Mouse (Mus musculus): ENCODE data around the gene Car15.

Gene Car15

DNA sequence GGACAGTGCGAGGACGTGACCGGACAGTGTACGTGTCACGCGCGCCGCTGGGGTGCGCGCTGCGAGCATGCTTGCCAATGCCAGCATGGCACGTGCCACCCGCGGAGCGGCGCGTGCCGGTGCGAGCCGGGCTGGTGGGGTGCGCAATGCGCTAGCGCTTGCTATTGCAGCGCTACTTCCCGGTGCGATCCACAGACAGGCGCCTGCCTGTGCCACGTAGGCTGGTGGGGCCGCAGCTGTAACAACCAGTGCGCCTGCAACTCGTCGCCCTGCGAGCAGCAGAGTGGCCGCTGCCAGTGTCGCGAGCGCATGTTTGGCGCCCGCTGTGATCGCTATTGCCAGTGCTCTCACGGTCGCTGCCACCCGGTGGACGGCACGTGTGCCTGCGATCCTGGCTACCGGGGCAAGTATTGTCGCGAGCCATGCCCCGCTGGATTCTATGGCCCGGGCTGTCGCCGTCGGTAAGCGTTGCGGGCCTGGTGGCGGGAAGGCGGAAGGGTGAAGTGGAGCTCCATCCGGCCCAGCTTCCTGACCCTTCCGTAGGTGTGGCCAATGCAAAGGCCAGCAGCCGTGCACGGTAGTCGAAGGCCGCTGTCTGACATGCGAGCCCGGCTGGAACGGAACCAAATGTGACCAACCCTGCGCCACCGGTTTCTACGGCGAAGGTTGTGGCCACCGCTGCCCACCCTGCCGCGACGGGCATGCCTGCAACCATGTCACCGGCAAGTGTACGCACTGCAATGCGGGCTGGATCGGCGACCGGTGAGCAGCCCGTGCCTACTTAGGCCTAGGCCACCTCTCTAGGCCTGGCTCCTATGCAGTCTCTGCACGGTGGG, 35.1 kb downstream of the Car15 start:
- in situ Hi-C loops (cut with MseI, MboI): no loop called here

DNA sequence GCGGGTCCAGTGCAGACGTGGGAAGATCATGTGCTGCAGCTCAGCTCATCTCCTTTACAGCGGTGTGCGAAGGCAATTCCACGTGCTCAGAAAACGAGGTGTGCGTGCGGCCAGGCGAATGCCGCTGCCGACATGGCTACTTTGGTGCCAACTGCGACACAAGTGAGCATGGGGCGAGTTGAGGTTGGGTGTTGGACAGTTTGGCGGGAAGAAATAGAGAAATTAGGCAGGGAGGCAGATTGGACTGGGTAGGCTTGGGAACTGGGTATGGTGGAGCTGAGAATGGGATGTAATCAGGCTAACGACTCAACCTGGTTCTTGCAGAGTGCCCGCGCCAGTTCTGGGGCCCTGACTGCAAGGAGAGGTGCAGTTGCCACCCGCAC, 35.7 kb downstream of the Car15 start:
- in situ Hi-C loops (cut with MseI, MboI): no loop called here

DNA sequence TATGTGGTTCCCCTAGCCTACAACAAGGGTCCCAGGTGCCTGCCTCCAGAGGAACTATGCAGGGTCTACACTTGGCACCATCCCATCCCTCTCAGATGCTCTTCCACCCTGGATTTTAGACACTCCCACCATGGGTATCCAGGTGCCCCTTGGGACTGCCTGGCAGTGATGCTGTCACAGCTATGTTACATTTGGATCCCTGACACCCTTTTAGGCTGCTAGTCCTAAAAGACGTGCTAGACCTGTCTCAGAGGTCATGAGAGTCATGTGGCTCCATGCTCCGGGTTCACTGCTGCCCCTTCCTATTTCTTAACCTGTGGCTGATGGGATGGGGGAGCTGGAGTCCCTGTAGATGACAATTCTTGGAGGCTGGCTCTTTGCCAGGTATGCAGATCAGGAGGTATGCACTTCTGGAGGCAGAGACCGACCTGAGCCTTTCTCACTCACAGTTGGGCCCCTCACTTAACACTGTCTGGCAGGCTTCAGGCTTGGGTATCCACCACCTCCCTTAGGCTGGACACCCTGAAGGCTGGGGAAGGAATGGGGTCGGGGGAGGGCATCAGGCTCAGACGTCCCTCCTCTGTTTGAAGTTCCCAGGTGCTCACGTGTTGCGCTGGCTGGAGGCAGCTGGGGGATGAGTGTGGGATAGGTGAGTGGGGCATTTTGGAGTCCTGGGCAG, 36.2 kb downstream of the Car15 start:
- in situ Hi-C loops (cut with MseI, MboI): no loop called here

DNA sequence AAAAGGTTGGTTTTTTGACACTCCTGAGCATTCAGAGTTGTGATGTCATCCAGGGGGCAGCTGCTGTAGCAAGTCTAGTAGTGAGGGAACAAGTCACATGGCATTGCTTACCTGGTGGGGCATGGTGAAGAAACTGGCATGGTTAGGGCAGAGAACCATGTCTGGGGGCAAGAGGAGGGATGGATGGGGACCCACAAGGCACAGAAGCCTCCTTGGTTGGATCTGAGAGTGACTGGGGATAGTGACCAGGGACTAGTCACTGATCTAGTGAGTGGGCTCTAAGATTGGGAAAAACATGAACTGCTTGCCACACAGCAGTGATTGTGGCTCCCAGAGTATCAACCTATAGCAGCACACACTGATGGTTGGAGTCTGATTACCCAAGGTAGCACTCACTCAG, 38.6 kb downstream of the Car15 start:
- in situ Hi-C loops (cut with MseI, MboI): no loop called here

DNA sequence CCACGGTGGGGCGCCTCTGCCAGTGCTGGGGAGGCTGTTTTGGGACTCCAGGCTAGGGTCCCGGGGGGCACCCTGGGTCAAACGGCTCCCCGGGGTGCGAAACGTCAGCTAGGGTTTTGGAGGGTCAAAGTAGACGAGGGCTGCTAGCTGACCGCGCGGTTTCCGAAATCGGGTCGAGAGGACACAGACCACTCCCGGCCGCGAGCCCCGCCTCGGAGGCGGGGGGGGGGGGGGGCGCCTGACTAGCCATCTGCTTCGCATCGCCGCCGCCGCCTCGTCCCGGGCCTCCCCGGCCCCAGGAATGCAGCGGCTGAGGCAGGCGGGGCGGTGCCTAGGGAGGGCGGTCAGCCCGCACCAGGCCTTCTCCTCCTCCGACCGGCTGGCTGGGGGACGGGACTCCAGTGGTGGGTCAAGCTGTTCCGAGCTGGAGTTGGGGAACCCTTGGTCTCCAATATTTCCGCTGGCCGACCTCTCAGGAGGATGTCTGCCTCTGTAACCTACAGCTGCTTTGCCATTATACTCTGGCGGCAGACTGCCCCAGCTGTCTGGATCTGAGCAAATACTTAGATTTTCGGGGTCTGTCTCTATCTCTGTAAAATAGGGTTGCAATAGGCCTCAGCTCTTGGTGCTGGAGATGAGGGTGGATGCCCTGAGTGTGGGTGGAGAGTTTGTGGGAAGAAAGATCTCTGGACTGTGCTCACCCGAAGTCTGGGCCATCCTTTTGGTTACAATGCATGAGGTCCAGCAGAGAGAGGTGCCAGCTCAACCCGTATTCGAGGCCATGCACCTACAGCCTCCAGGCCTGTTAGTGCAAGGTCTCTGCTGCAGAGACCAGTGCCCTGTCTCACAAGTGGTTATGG, 39.6 kb downstream of the Car15 start:
- in situ Hi-C loops (cut with MseI, MboI): no loop called here

DNA sequence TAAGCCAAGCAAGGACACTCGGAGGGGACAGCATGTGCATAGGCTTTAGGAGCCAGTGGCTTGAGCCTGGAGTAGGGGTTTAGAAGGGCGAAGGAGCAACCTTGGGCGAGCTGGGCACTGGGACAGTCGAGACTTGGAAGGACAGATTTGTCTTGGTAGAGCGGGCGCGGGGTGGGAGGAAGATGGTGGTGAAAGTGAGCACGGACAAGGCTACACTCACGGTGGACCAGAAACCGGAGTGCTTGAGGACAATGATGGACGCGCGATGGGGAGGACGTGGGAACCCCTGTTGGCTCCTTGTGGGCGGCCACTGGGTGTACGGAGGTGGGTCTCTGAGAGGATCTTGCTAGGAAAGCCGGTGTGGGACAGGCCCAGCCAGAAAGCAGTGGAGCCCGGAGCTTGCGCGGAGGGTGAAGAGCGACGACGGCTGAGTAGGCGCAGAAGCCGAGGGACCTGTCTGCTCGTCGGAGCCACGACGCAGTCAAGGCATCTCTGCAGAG, 40.3 kb downstream of the Car15 start:
- in situ Hi-C loops (cut with MseI, MboI): no loop called here

DNA sequence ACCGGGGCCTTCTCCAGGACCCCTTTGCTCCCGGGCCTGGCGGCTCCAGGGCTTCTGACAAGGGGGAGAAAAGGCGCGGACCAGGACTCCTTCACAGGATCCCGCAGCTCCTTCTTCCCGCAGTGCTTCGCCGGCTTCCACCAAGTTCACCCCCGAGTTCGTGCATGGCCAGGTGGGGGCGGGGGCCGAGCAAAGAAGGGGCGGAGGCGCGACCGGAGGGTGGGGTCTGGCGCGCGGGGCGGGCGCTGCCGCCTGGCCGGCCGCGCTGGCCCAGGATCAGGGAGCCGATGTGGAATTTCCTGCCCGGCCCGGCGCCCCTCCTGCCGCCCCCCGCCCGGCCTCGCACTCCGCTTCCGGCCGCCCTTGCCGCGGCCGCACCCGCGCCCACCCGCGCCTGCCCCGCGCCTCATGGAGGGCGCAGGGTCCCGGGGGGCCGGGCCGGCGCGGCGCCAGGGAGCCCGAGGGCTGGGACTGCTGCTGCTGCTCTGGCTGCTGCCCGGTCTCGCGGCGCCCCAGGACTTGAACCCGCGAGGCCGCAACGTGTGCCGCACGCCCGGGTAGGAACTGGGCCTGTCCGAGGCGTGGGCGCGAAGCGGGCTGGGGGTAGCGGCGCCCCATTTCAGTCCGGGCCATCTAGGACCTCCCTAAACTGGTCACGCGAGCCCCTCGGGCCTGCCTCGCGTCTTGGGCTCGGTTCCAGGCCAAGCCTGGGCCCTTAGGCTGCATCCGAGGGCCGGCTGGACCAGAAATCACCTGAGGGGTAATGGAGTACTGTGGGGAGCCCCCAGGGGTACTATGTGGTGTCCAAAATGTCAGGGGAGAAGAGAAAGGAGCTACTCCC, 41.0 kb downstream of the Car15 start, which contains the start of gene Scarf2:
Scarf2 (plus strand) TSS at position 312 of the 841 bp plus-strand sequence.
- in situ Hi-C loops (cut with MseI, MboI): no loop called here

DNA sequence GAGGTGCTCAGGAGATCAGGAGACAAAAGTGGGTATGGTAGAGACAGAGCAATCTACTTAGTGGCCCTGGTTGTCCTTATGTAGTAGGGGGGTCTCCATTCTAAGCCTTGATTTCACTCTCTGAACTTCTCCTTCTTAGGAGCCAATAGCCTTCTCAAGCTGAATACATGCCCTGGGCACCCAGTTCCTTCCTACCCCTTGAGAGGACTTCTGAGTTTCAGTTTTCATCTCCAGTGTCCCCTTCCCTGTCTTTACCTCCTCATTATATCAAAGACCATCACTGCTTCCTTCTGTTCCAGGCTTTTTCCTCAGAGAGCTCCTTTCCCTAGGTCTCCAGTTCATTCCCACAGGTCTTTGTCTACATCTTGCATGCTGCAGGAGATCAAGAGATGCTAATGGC, 41.6 kb downstream of the Car15 start:
- in situ Hi-C loops (cut with MseI, MboI): no loop called here

DNA sequence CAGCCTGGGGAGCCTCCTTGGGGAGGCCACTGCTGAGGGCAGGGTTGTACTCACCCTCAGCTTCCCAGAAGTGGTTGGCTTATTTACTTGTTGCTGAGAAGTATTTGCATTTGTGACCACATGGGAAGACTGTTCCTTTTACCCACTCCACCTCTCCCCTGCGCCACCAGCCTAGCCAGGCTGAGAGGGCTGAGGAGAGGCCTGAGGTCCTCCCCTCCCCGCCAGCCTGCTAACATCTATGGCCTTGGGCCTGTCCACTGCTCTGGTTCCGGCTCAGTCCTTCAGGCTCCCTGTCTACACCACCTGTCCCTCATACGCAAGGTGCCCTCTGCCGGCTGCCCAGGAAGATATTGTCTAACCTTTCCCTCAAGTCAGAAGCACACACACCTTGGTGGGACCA, 42.5 kb downstream of the Car15 start:
- in situ Hi-C loops (cut with MseI, MboI): no loop called here

DNA sequence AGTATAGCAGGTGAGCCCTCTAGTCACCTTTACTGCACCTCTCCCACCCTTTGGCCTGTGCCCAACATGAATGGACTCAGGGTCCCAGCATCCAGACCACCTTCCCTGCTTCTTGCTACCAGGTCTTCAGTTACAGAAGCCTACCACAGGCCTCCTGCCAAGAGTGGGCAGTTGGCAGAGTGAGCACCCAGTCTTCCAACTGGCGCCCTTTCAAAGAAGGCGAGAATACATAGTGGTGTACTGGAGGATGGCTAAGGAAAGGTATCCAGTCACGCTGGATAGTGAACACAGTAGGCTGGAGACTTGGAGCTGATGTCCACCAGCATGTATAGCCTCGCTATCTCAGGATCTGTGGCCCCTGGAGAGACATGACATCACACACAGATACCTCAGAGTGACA, 44.1 kb downstream of the Car15 start:
- in situ Hi-C loops (cut with MseI, MboI): no loop called here

DNA sequence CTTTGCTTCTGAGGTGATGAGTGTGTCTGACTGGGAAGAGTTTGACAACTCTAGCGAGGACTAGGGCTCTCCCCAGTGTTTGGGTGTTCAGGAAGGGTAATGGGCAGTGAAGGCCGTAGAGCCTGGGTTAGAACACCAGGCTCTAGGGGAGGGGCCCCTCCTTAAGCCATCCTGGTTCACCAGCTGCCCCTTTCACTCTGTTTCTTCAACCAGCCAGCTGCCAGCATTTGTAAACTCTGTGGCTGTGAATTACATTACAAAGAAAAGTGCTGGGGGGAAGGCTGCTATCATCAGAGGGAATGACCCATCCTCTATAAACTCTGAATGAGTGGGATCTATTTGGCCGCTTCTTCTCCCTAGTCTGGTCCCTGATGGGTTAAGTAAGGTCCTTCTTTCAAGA, 45.4 kb downstream of the Car15 start:
- in situ Hi-C loops (cut with MseI, MboI): no loop called here

DNA sequence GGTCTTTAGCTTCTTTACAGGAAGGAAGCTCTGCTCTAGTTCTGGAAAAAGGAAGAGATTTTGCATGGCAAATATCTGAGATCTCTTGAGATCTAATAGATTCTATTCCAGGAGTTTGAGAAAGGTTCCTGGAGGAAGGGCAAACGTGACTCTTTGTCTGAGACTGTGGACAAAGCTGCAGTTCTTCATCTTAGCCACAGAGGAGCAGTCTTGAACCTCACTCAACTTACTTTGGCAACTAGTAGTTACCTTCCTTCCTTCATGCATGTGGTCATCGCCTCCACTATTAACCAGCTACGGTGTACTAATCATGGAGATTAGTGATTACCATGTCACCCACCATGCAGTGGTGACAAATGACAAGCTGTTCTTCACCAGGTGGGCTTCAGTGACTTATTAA, 52.8 kb downstream of the Car15 start:
- in situ Hi-C loops (cut with MseI, MboI): no loop called here

Measured in mouse trophoblast stem cell (cell line).